Mouse (Mus musculus): ENCODE measurements at regions not wholly inside any gene's neighbourhood (a gene's known extent, or its start where the extent isn't known, plus 50 kb on each side); places are given as distances from the start of the nearest gene placed in this dataset.
"Not testable (repeated sequence)": the region's sequence is repeated elsewhere in the genome, so short reads cannot be mapped to it uniquely, and the experiment has no call there.

- no peaks in the 10 kb centered on the region for H3K9me3 ChIP-seq (replicated peaks; ENCODE audit: control insufficient read depth, low read length)
- no peak overlapping the region for H3K4me3 ChIP-seq (ENCODE audit: low read depth, low read length)
- H3K27me3 ChIP-seq (ENCODE audit: control insufficient read depth, insufficient read depth, low read length): no peaks in the 10 kb centered on the region
- no peak for ATAC-seq (replicated peaks; ENCODE audit: insufficient number of reproducible peaks, low FRiP score, low TSS enrichment, low read depth)
- H3K4me2 ChIP-seq (ENCODE audit: low read depth, low read length): no peak overlapping the region
- H3K9ac ChIP-seq (replicated peaks; ENCODE audit: low read length): no peak overlapping the region
- H3K27ac ChIP-seq (replicated peaks; ENCODE audit: low read depth, low read length): no peak overlapping the region
- H3K36me3 ChIP-seq (replicated peaks; ENCODE audit: control insufficient read depth, insufficient read depth, low read depth, low read length): no peaks in the 10 kb centered on the region
- H3K4me1 ChIP-seq (ENCODE audit: control insufficient read depth, insufficient read depth, low read length): no peaks in the 10 kb centered on the region
- no peak for DNase-seq (ENCODE audit: low spot score)
- 50% methylated on average over 2 of the region's 2 CpGs for WGBS
These were observed 422.9 kb upstream of the Hs3st1 start for GRCm38 (mm10) chr5:40177982-40178748.

DNA sequence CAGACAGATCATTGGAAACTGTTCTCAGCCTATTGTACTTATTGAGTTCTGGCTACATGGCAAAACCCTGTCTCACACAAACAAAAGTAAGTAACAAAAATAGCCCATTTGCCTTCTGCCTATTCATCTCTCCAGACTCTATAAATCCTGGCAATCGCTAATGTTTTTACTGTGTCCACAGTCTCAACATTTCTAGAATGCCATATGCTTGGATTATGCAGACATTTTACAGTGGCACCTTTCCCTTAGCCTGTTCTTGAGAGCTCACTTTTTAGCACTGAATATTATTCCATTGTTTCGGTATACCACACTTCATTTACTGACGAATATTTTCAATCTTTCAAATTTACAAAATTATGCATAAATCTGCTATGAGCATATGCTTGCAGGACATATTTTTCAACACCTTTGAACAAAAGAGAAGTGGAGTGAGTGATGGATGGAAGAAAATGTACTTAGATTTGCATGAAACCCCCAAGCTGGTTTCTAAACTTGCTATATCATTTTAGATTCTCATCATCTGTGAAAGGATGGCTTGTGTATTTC, 381.5 kb upstream of the Hs3st1 start:
- DNase-seq (ENCODE audit: low spot score): no peak
- H3K4me1 ChIP-seq (ENCODE audit: control insufficient read depth, insufficient read depth, low read length): no peaks in the 10 kb centered on the region
- H3K36me3 ChIP-seq (replicated peaks; ENCODE audit: control insufficient read depth, insufficient read depth, low read depth, low read length): no peaks in the 10 kb centered on the region
- H3K4me3 ChIP-seq (ENCODE audit: low read depth, low read length): no peak overlapping the region
- H3K4me2 ChIP-seq (ENCODE audit: low read depth, low read length): no peak overlapping the region
- WGBS: 89% methylated on average over 3 of the region's 3 CpGs
- no peaks in the 10 kb centered on the region for H3K27me3 ChIP-seq (ENCODE audit: control insufficient read depth, insufficient read depth, low read length)
- no peaks in the 10 kb centered on the region for H3K9me3 ChIP-seq (replicated peaks; ENCODE audit: control insufficient read depth, low read length)
- H3K27ac ChIP-seq (replicated peaks; ENCODE audit: low read depth, low read length): no peak overlapping the region
- ATAC-seq (replicated peaks; ENCODE audit: insufficient number of reproducible peaks, low FRiP score, low TSS enrichment, low read depth): no peak
- H3K9ac ChIP-seq (replicated peaks; ENCODE audit: low read length): no peak overlapping the region

GRCm38 (mm10) chr5:40124337-40124736, 369.1 kb upstream of the Hs3st1 start:
- WGBS: 58% methylated on average over 1 of the region's 1 CpGs
- no peaks in the 10 kb centered on the region for H3K36me3 ChIP-seq (replicated peaks; ENCODE audit: control insufficient read depth, insufficient read depth, low read depth, low read length)
- H3K27me3 ChIP-seq (ENCODE audit: control insufficient read depth, insufficient read depth, low read length): no peaks in the 10 kb centered on the region
- no peaks in the 10 kb centered on the region for H3K4me1 ChIP-seq (ENCODE audit: control insufficient read depth, insufficient read depth, low read length)
- H3K9me3 ChIP-seq (replicated peaks; ENCODE audit: control insufficient read depth, low read length): no peaks in the 10 kb centered on the region
- no peak overlapping the region for H3K4me3 ChIP-seq (ENCODE audit: low read depth, low read length)
- no peak overlapping the region for H3K9ac ChIP-seq (replicated peaks; ENCODE audit: low read length)
- H3K4me2 ChIP-seq (ENCODE audit: low read depth, low read length): no peak overlapping the region
- peak; percentile 19 for DNase-seq (ENCODE audit: low spot score)
- ATAC-seq (replicated peaks; ENCODE audit: insufficient number of reproducible peaks, low FRiP score, low TSS enrichment, low read depth): no peak
- no peak overlapping the region for H3K27ac ChIP-seq (replicated peaks; ENCODE audit: low read depth, low read length)

DNA sequence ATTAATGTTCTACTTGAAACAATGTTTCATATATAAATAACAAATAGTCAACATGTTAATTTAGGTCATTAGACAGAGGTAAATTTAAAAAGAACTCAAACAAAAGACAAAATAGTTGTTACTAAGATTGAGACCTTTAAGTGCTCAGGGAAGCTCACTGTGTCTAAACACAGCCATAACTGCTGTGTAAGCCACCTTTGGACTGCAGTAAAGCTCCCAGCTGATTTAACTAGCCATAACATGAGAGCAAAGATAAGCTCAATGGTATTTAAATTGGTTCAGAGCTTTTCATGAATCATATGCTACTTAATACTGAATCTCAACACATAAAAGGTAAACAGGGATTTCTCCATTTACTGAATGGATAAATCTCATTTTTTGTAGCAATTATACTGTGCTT, 361.6 kb upstream of the Hs3st1 start:
- H3K36me3 ChIP-seq (replicated peaks; ENCODE audit: control insufficient read depth, insufficient read depth, low read depth, low read length): no peaks in the 10 kb centered on the region
- no peak for DNase-seq (ENCODE audit: low spot score)
- H3K4me3 ChIP-seq (ENCODE audit: low read depth, low read length): no peak overlapping the region
- H3K27me3 ChIP-seq (ENCODE audit: control insufficient read depth, insufficient read depth, low read length): no peaks in the 10 kb centered on the region
- no peak overlapping the region for H3K27ac ChIP-seq (replicated peaks; ENCODE audit: low read depth, low read length)
- no peak for ATAC-seq (replicated peaks; ENCODE audit: insufficient number of reproducible peaks, low FRiP score, low TSS enrichment, low read depth)
- H3K4me1 ChIP-seq (ENCODE audit: control insufficient read depth, insufficient read depth, low read length): no peaks in the 10 kb centered on the region
- no peaks in the 10 kb centered on the region for H3K9me3 ChIP-seq (replicated peaks; ENCODE audit: control insufficient read depth, low read length)
- no peak overlapping the region for H3K9ac ChIP-seq (replicated peaks; ENCODE audit: low read length)
- H3K4me2 ChIP-seq (ENCODE audit: low read depth, low read length): no peak overlapping the region

- H3K27me3 ChIP-seq (ENCODE audit: control insufficient read depth, insufficient read depth, low read length); H3K9me3 ChIP-seq (replicated peaks; ENCODE audit: control insufficient read depth, low read length); DNase-seq (ENCODE audit: low spot score); H3K4me2 ChIP-seq (ENCODE audit: low read depth, low read length); H3K4me3 ChIP-seq (ENCODE audit: low read depth, low read length); H3K27ac ChIP-seq (replicated peaks; ENCODE audit: low read depth, low read length); ATAC-seq (replicated peaks; ENCODE audit: insufficient number of reproducible peaks, low FRiP score, low TSS enrichment, low read depth); H3K36me3 ChIP-seq (replicated peaks; ENCODE audit: control insufficient read depth, insufficient read depth, low read depth, low read length); H3K9ac ChIP-seq (replicated peaks; ENCODE audit: low read length); H3K4me1 ChIP-seq (ENCODE audit: control insufficient read depth, insufficient read depth, low read length): not testable (repeated sequence)
- 84% methylated on average over 5 of the region's 5 CpGs for WGBS
These were observed 334.3 kb upstream of the Hs3st1 start for GRCm38 (mm10) chr5:40089576-40089975.

- Histone ChIP-seq H3K9ac (replicated peaks; ENCODE audit: low read length) (no peak overlapping the region), H3K9me3 (replicated peaks; ENCODE audit: control insufficient read depth, low read length) (no peaks in the 10 kb centered on the region), H3K4me3 (ENCODE audit: low read depth, low read length) (no peak overlapping the region), H3K4me2 (ENCODE audit: low read depth, low read length) (no peak overlapping the region), H3K27ac (replicated peaks; ENCODE audit: low read depth, low read length) (no peak overlapping the region), H3K27me3 (ENCODE audit: control insufficient read depth, insufficient read depth, low read length) (no peaks in the 10 kb centered on the region), H3K4me1 (ENCODE audit: control insufficient read depth, insufficient read depth, low read length) (no peaks in the 10 kb centered on the region), H3K36me3 (replicated peaks; ENCODE audit: control insufficient read depth, insufficient read depth, low read depth, low read length) (no peaks in the 10 kb centered on the region)
- WGBS: 66% methylated on average over 5 of the region's 5 CpGs
- no peak for DNase-seq (ENCODE audit: low spot score)
- no peak for ATAC-seq (replicated peaks; ENCODE audit: insufficient number of reproducible peaks, low FRiP score, low TSS enrichment, low read depth)
These were observed 290.0 kb upstream of the Hs3st1 start for GRCm38 (mm10) chr5:40045288-40045687.

- H3K4me1 ChIP-seq (ENCODE audit: control insufficient read depth, insufficient read depth, low read length): no peaks in the 10 kb centered on the region
- no peak overlapping the region for H3K4me2 ChIP-seq (ENCODE audit: low read depth, low read length)
- no peak for ATAC-seq (replicated peaks; ENCODE audit: insufficient number of reproducible peaks, low FRiP score, low TSS enrichment, low read depth)
- no peaks in the 10 kb centered on the region for H3K36me3 ChIP-seq (replicated peaks; ENCODE audit: control insufficient read depth, insufficient read depth, low read depth, low read length)
- no peaks in the 10 kb centered on the region for H3K9me3 ChIP-seq (replicated peaks; ENCODE audit: control insufficient read depth, low read length)
- no peak overlapping the region for H3K27ac ChIP-seq (replicated peaks; ENCODE audit: low read depth, low read length)
- no peak overlapping the region for H3K9ac ChIP-seq (replicated peaks; ENCODE audit: low read length)
- no peak overlapping the region for H3K4me3 ChIP-seq (ENCODE audit: low read depth, low read length)
- DNase-seq (ENCODE audit: low spot score): no peak
- no peaks in the 10 kb centered on the region for H3K27me3 ChIP-seq (ENCODE audit: control insufficient read depth, insufficient read depth, low read length)
- 81% methylated on average over 5 of the region's 5 CpGs for WGBS
These were observed 279.2 kb upstream of the Hs3st1 start for GRCm38 (mm10) chr5:40034452-40034851.

GRCm38 (mm10) chr5:40033686-40034085, 278.4 kb upstream of the Hs3st1 start:
- Histone ChIP-seq H3K27me3 (ENCODE audit: control insufficient read depth, insufficient read depth, low read length) (no peaks in the 10 kb centered on the region), H3K4me3 (ENCODE audit: low read depth, low read length) (no peak overlapping the region), H3K9ac (replicated peaks; ENCODE audit: low read length) (no peak overlapping the region), H3K36me3 (replicated peaks; ENCODE audit: control insufficient read depth, insufficient read depth, low read depth, low read length) (no peaks in the 10 kb centered on the region), H3K9me3 (replicated peaks; ENCODE audit: control insufficient read depth, low read length) (no peaks in the 10 kb centered on the region), H3K4me2 (ENCODE audit: low read depth, low read length) (no peak overlapping the region), H3K4me1 (ENCODE audit: control insufficient read depth, insufficient read depth, low read length) (no peaks in the 10 kb centered on the region), H3K27ac (replicated peaks; ENCODE audit: low read depth, low read length) (no peak overlapping the region)
- no peak for ATAC-seq (replicated peaks; ENCODE audit: insufficient number of reproducible peaks, low FRiP score, low TSS enrichment, low read depth)
- DNase-seq (ENCODE audit: low spot score): no peak
- 75% methylated on average over 2 of the region's 2 CpGs for WGBS

Data from embryonic facial prominence, embryonic 11.5 days (tissue).